In the genomic region with DNA sequence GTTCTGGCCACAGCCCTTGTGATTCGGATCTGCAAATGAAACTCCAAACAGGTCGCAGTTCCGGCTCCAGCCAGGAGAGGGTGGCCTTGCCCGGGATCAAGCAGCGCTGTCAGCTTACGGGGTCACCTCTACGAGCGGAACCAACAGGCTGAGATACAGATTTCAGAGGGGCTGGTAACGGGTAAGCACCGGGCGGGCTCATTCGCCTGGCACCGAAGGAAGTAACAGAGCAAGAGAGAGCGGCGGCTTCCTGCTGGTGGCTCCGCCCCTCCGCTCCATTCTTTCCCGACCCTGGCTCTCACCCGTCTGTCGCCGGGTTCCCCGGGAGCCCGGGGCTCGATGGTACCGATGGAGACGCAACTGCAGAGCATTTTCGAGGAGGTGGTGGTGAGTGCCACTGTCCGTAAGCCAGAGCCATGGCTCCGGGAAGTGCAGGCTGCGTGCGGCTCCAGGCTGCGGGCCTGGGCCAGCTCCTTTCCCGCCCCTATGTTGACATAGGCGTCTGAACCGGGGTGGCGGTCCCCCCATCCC, we compare ENCODE assay signal across 8 mouse cellular contexts. TPM values are rescaled to one million over a fixed set of nuclear protein-coding genes. Genes with fewer than 3 reads are reported as not detected.
DNase-seq lines count a peak whose midpoint lies in the region; ATAC-seq and TF ChIP-seq lines count a peak whose summit lies in the region.

A gene (plus strand): TSS at position 227 of the 531 bp plus-strand sequence.

- TF ChIP-seq CTCF in kidney, adult 2 months (conservative IDR thresholded peaks at IDR 0.05; ENCODE audit: insufficient read depth, insufficient read length, low read depth, low read length) = peak; percentile 91
- TF ChIP-seq CTCF in spleen, adult 2 months (IDR thresholded peaks at IDR 0.05; ENCODE audit: extremely low read depth, insufficient read depth, insufficient read length, insufficient replicate concordance) = peak; percentile 90; the same call in 1 of the 2 replicates

- no peaks in the 10 kb centered on the region for H3K27me3 ChIP-seq in embryonic facial prominence, embryonic 13.5 days
- no peaks in the 10 kb centered on the region for H3K27me3 ChIP-seq in kidney, adult 2 months (replicated peaks; ENCODE audit: control insufficient read depth, insufficient read depth, low read length)
- no peaks in the 10 kb centered on the region for H3K27me3 ChIP-seq in limb, embryonic 12.5 days
- no peaks in the 10 kb centered on the region for H3K27me3 ChIP-seq in midbrain, embryonic 15.5 days (replicated peaks)
- H3K27me3 ChIP-seq in spleen, adult 2 months (ENCODE audit: control insufficient read depth, insufficient read depth, low read length) = no peaks in the 10 kb centered on the region

- peak within 1 kb of the TSS; percentile 11; the same call in 1 of the 2 replicates for H3K27ac ChIP-seq in embryonic facial prominence, embryonic 13.5 days
- no peak within 1 kb of the TSS; the same call in 1 of the 2 replicates for H3K27ac ChIP-seq in kidney, adult 2 months (ENCODE audit: insufficient read depth, low read depth, low read length)
- H3K27ac ChIP-seq in limb, embryonic 12.5 days = peak within 1 kb of the TSS; percentile 45; the same call in 1 of the 2 replicates
- peak within 1 kb of the TSS; percentile 57 for H3K27ac ChIP-seq in midbrain, embryonic 15.5 days
- peak within 1 kb of the TSS; percentile 14; the same call in 1 of the 2 replicates for H3K27ac ChIP-seq in spleen, adult 2 months (ENCODE audit: insufficient read depth, low read length)

- peak; percentile 91 for DNase-seq in 3134 (ENCODE audit: extremely low read depth, insufficient read length, low spot score)
- DNase-seq in adrenal gland, postnatal 36 days = peak; percentile 97
- DNase-seq in heart, adult 18-20 months = peak; percentile 98 to 99
- DNase-seq in kidney, adult 2 months = peak; percentile 99
- DNase-seq in spleen, adult 2 months (ENCODE audit: low read depth in 1 of 2, low spot score in 2 of 2) = peak; percentile 94

- H3K9ac ChIP-seq in embryonic facial prominence, embryonic 13.5 days = peak within 1 kb of the TSS; percentile 93
- peak within 1 kb of the TSS; percentile 84 for H3K9ac ChIP-seq in limb, embryonic 12.5 days (replicated peaks)
- peak within 1 kb of the TSS; percentile 61 for H3K9ac ChIP-seq in midbrain, embryonic 15.5 days

- WGBS in embryonic facial prominence, embryonic 13.5 days = under 1% methylated on average over 36 of the region's 36 CpGs
- WGBS in kidney, adult 2 months = under 1% methylated on average over 35 of the region's 36 CpGs
- WGBS in limb, embryonic 12.5 days = under 1% methylated on average over 36 of the region's 36 CpGs
- WGBS in midbrain, embryonic 15.5 days = under 1% methylated on average over 36 of the region's 36 CpGs
- WGBS in spleen, adult 2 months = 2% methylated on average over 36 of the region's 36 CpGs

- peak within 1 kb of the TSS; percentile 95 for H3K4me3 ChIP-seq in embryonic facial prominence, embryonic 13.5 days
- peak within 1 kb of the TSS; percentile 82 for H3K4me3 ChIP-seq in kidney, adult 2 months (ENCODE audit: insufficient read depth, low read depth, low read length)
- peak within 1 kb of the TSS; percentile 87 for H3K4me3 ChIP-seq in limb, embryonic 12.5 days (replicated peaks)
- H3K4me3 ChIP-seq in midbrain, embryonic 15.5 days = peak within 1 kb of the TSS; percentile 57
- peak within 1 kb of the TSS; percentile 84 for H3K4me3 ChIP-seq in spleen, adult 2 months (ENCODE audit: extremely low read depth, insufficient read depth, insufficient read length)

- ATAC-seq in embryonic facial prominence, embryonic 13.5 days (ENCODE audit: insufficient number of reproducible peaks, insufficient read depth, low FRiP score, low TSS enrichment, low read depth) = peak; percentile 99
- peak; percentile 98 for ATAC-seq in limb, embryonic 12.5 days (ENCODE audit: insufficient number of reproducible peaks, insufficient read depth, low FRiP score, low TSS enrichment, low read depth)
- ATAC-seq in midbrain, embryonic 15.5 days (replicated peaks) = peak; percentile 100

- no peak for TF ChIP-seq POLR2A in kidney, adult 2 months (IDR thresholded peaks at IDR 0.05; ENCODE audit: low read depth, low read length)
- TF ChIP-seq POLR2A in spleen, adult 2 months (IDR thresholded peaks at IDR 0.05; ENCODE audit: low read depth, low read length) = no peak

- no peaks in the 10 kb centered on the region for H3K9me3 ChIP-seq in embryonic facial prominence, embryonic 13.5 days
- H3K9me3 ChIP-seq in limb, embryonic 12.5 days = no peaks in the 10 kb centered on the region
- H3K9me3 ChIP-seq in midbrain, embryonic 15.5 days = no peaks in the 10 kb centered on the region

- H3K36me3 ChIP-seq in embryonic facial prominence, embryonic 13.5 days = peaks cover 31% of the 10 kb centered on the region
- no peaks in the 10 kb centered on the region for H3K36me3 ChIP-seq in kidney, adult 2 months (ENCODE audit: control insufficient read depth, insufficient read depth, low read length)
- peaks cover 36% of the 10 kb centered on the region for H3K36me3 ChIP-seq in limb, embryonic 12.5 days
- H3K36me3 ChIP-seq in midbrain, embryonic 15.5 days (replicated peaks) = peaks cover 12% of the 10 kb centered on the region
- peaks cover under 1% of the 10 kb centered on the region; the same call in 1 of the 2 replicates for H3K36me3 ChIP-seq in spleen, adult 2 months (ENCODE audit: control insufficient read depth, insufficient read depth, low read length)

- 0 out of 2 replicates have a peak, but pooled peaks cover 2% of the 10 kb centered on the region for H3K4me1 ChIP-seq in embryonic facial prominence, embryonic 13.5 days
- H3K4me1 ChIP-seq in kidney, adult 2 months (ENCODE audit: control insufficient read depth, insufficient read depth, low read length) = no peaks in the 10 kb centered on the region
- H3K4me1 ChIP-seq in limb, embryonic 12.5 days (replicated peaks) = no peaks in the 10 kb centered on the region
- peaks cover 8% of the 10 kb centered on the region for H3K4me1 ChIP-seq in midbrain, embryonic 15.5 days
- no peaks in the 10 kb centered on the region; the same call in 1 of the 2 replicates for H3K4me1 ChIP-seq in spleen, adult 2 months (ENCODE audit: control insufficient read depth, insufficient read depth, insufficient read length)

- peak within 1 kb of the TSS; percentile 64 for H3K4me2 ChIP-seq in embryonic facial prominence, embryonic 13.5 days
- peak within 1 kb of the TSS; percentile 65 for H3K4me2 ChIP-seq in limb, embryonic 12.5 days
- peak within 1 kb of the TSS; percentile 54 for H3K4me2 ChIP-seq in midbrain, embryonic 15.5 days

RNA-seq across cellular contexts. Expression of the gene that starts here (rescaled TPM):
- 10 to 100 TPM; 24.1 to 26.4 TPM for total RNA-seq in adrenal gland, postnatal 36 days (2021)
- polyA plus RNA-seq in embryonic facial prominence, embryonic 13.5 days (2015; fragmentation: Nextera tagmentation; extraction: Ambion mirVana) = 25.7 and 25.8 TPM in 2 replicates
- total RNA-seq in heart, adult 18-20 months (2021) = 10 to 100 TPM; 14.0 to 15.6 TPM
- 14.2 and 15.8 TPM in 2 replicates for polyA plus RNA-seq in kidney, adult 2 months (2012; rRNA removed)
- 35.6 and 35.7 TPM in 2 replicates for polyA plus RNA-seq in limb, embryonic 12.5 days (2016; fragmentation: Nextera tagmentation; extraction: Ambion mirVana)
- 28.7 and 29.1 TPM in 2 replicates for polyA plus RNA-seq in midbrain, embryonic 15.5 days (2015; fragmentation: Nextera tagmentation; extraction: Ambion mirVana)
- polyA plus RNA-seq in spleen, adult 2 months (2012; rRNA removed) = 12.6 and 14.4 TPM in 2 replicates
